Mouse (Mus musculus) heart, embryonic 16.5 days (tissue): ENCODE measurements around the gene Cbr1. TPM values are rescaled to one million over a fixed set of nuclear protein-coding genes. Genes with fewer than 3 reads are reported as not detected.

Experiments used
- ATAC-seq: fragments of 200-750 bp; cut with Nextera tagmentation; replicated peaks from 2 replicates; pipeline ENCODE4 v1.8.0; 2017; ENCODE audit warnings: moderate number of reproducible peaks; ENCODE audit not compliant: insufficient read depth, low FRiP score; ENCODE audit errors: extremely low read depth
- H3K27ac ChIP-seq: fragments of 300-500 bp; sonication (generic); 2 replicates; pipeline ENCODE4 v1.5.1; 2014; ENCODE audit warnings: mild to moderate bottlenecking, low read length, control low read depth, moderate library complexity
- H3K27me3 ChIP-seq: fragments of 300-500 bp; sonication (generic); 2 replicates; pipeline ENCODE4 v1.6.1; 2014; ENCODE audit warnings: low read length, mixed read lengths; ENCODE audit not compliant: control insufficient read depth, insufficient read depth
- H3K36me3 ChIP-seq: fragments of 300-500 bp; sonication (generic); 2 replicates; pipeline ENCODE4 v1.6.1; 2014; ENCODE audit not compliant: control insufficient read depth, insufficient read depth
- H3K4me1 ChIP-seq: fragments of 300-500 bp; sonication (generic); 2 replicates; pipeline ENCODE4 v1.6.1; 2014; ENCODE audit warnings: low read length, mixed read lengths; ENCODE audit not compliant: control insufficient read depth, insufficient read depth
- H3K4me2 ChIP-seq: fragments of 300-500 bp; sonication (generic); 2 replicates; pipeline ENCODE4 v1.6.1; 2014; ENCODE audit warnings: low read depth, mild to moderate bottlenecking, control low read depth, low read length
- H3K4me3 ChIP-seq: fragments of 300-500 bp; sonication (generic); 2 replicates; pipeline ENCODE4 v1.5.1; 2014; ENCODE audit warnings: mild to moderate bottlenecking, control low read depth, low read length
- H3K9ac ChIP-seq: fragments of 300-500 bp; sonication (generic); 2 replicates; pipeline ENCODE4 v1.6.1; 2014; ENCODE audit warnings: low read length, control low read depth
- H3K9me3 ChIP-seq: fragments of 300-500 bp; sonication (generic); replicated peaks from 2 replicates; pipeline ENCODE4 v1.6.1; 2016; ENCODE audit warnings: low read length; ENCODE audit not compliant: control insufficient read depth
- WGBS: fragments of 180-500 bp; shearing (Covaris S2); extraction: QIAGEN DNeasy Blood & Tissue Kit; methylation state at CpG from one replicate; pipeline ENCODE4 v1.1.7; 2014; 5-methylcytosine and 5-hydroxymethylcytosine counted together
- polyA plus RNA-seq: library from polyadenylated mRNA; unstranded; fragments of >200 nt; fragmentation: Nextera tagmentation; extraction: Ambion mirVana; gene quantifications from 2 replicates; pipeline ENCODE4 v1.2.1, GENCODE M21; 2015

The Cbr1 gene
- 57.8 and 60.2 TPM in 2 replicates for polyA plus RNA-seq

DNA sequence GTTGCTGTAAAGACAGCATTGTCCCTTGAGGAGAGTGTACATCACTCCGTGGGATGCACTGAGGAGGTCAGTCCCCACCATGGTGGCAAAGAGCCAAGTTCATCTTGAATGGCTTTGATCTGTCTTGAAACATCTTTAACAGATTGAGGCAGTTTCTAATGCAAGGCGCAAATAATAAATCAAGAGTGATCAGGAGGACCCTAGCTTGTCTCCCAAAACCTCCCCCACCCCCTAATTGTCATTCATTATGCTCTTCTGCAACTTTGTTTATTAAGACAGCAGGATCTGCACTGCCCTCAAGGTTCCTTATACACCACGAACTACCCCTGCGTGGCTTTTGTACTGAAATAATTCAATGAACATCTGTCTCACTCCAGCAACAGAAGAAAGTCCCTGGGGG, at the start of gene Cbr1:
Gene Cbr1, plus strand, starts transcription at position 301 of the 400 bp plus-strand sequence.
- H3K36me3 ChIP-seq, result no peaks in the 10 kb centered on the region

DNA sequence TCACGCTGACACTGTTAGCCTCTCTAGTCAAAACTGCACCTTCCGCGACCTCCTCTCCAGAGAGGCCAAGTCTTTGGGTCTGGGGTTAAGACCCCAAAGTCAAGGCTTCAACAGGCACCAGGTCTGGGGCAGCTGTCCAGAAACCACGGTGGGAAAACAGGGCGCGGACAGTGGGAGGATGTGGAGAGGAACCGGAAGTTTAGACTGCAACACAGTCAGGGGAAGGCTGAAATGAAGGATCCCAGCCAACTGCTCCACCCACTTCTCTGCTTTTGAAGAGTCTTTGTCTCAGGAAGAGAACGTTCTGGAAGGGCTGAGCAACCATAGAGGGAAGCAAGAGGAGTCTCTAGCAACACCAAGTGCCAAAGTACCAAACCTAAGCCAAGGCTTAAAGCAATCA, 48.0 kb upstream of the Cbr1 start:
- no peak overlapping the region for H3K4me3 ChIP-seq
- H3K4me1 ChIP-seq, result no peaks in the 10 kb centered on the region
- no peak overlapping the region for H3K27ac ChIP-seq
- WGBS, result 56% methylated on average over 8 of the region's 8 CpGs
- no peaks in the 10 kb centered on the region for H3K36me3 ChIP-seq
- ATAC-seq, result no peak
- no peak overlapping the region for H3K9ac ChIP-seq
- no peaks in the 10 kb centered on the region for H3K27me3 ChIP-seq
- H3K9me3 ChIP-seq, result no peaks in the 10 kb centered on the region; the same call in 1 of the 2 replicates
- H3K4me2 ChIP-seq, result no peak overlapping the region

More for the DNA sequence above, at the start of gene Cbr1:
- H3K27me3 ChIP-seq, result no peaks in the 10 kb centered on the region
- no peaks in the 10 kb centered on the region for H3K9me3 ChIP-seq
- peak within 1 kb of the TSS; percentile 78 for H3K4me3 ChIP-seq
- peak within 1 kb of the TSS; percentile 85 for H3K9ac ChIP-seq
- peak within 1 kb of the TSS; percentile 96 for H3K4me2 ChIP-seq
- H3K27ac ChIP-seq, result no peak within 1 kb of the TSS
- peaks cover 9% of the 10 kb centered on the region for H3K4me1 ChIP-seq
- 73% methylated on average over 4 of the region's 4 CpGs for WGBS
- no peak for ATAC-seq

DNA sequence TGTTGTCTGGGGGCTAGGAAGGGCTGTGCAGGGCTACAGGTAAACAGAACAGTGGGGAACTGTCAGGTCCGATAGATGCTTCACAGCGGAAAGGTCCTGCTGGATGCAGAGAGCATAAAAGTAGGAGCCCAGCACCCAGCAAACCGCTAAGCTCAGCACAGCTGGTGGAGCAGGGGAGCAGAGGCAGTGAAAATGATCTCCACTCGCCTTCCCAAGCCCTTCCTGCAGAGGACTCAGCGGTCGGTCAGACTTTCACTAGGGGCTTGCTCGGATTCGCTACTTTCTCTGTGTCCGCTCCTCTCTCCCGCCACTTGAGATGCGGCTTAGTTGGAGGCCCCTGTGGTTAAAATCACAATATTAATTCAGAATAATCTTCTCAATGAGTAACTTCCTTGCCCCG, 47.2 kb upstream of the Cbr1 start:
- no peak for ATAC-seq
- no peak overlapping the region for H3K4me2 ChIP-seq
- no peak overlapping the region for H3K4me3 ChIP-seq
- no peaks in the 10 kb centered on the region for H3K36me3 ChIP-seq
- H3K27ac ChIP-seq, result no peak overlapping the region
- H3K27me3 ChIP-seq, result no peaks in the 10 kb centered on the region
- H3K4me1 ChIP-seq, result no peaks in the 10 kb centered on the region
- H3K9me3 ChIP-seq, result no peaks in the 10 kb centered on the region; the same call in 1 of the 2 replicates
- H3K9ac ChIP-seq, result no peak overlapping the region
- 28% methylated on average over 12 of the region's 12 CpGs for WGBS

DNA sequence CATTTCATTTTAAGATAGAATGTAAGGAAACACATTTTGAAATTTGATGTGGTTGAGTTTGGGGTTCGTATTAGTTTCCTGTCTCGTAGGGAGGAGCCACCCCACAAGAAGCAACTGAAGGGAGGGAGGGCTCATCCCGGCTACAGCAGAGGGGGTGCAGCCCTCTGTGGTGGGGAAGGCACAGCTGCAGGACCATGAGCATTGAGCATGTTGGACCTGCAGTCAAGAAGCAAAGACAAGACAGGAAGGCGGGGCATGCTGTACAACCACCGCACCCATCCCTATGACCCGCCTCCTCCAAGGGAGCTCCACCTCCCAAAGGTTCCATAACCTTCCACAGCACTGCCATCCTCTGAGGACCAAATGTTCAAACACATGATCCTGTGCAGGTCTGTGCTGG, 33.3 kb upstream of the Cbr1 start:
- 82% methylated on average over 6 of the region's 6 CpGs for WGBS
- Histone ChIP-seq H3K9ac (no peak overlapping the region), H3K4me2 (no peak overlapping the region), H3K27ac (no peak overlapping the region), H3K9me3 (no peaks in the 10 kb centered on the region), H3K27me3 (no peaks in the 10 kb centered on the region), H3K36me3 (no peaks in the 10 kb centered on the region), H3K4me1 (peaks cover 2% of the 10 kb centered on the region; the same call in 1 of the 2 replicates), H3K4me3 (no peak overlapping the region)
- 0 out of 2 replicates have a peak, but pooled peaks have one; percentile 33 for ATAC-seq

DNA sequence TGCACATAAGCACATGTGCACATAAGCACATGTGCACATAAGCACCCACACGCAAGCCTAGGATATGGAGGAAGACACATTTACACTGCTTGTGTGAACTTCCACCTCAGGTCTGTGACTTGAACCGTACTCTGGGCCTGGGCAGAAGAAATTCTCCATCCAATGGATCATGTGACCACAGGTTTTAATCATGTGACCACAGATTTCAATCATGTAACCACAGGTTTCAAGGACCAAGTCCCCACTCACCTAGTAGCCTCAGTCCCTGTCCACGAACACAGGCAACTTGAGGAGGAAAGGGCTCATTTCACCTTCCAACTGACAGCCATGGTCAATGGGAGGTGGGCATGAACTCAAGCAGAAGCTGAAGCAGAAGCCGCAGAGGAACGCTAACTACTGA, 32.2 kb upstream of the Cbr1 start:
- peaks cover 2% of the 10 kb centered on the region; the same call in 1 of the 2 replicates for H3K4me1 ChIP-seq
- H3K9ac ChIP-seq, result no peak overlapping the region
- no peak overlapping the region for H3K4me2 ChIP-seq
- no peaks in the 10 kb centered on the region for H3K27me3 ChIP-seq
- H3K27ac ChIP-seq, result no peak overlapping the region
- no peaks in the 10 kb centered on the region for H3K36me3 ChIP-seq
- no peak for ATAC-seq
- H3K4me3 ChIP-seq, result no peak overlapping the region
- WGBS, result 94% methylated on average over 5 of the region's 5 CpGs
- H3K9me3 ChIP-seq, result no peaks in the 10 kb centered on the region

DNA sequence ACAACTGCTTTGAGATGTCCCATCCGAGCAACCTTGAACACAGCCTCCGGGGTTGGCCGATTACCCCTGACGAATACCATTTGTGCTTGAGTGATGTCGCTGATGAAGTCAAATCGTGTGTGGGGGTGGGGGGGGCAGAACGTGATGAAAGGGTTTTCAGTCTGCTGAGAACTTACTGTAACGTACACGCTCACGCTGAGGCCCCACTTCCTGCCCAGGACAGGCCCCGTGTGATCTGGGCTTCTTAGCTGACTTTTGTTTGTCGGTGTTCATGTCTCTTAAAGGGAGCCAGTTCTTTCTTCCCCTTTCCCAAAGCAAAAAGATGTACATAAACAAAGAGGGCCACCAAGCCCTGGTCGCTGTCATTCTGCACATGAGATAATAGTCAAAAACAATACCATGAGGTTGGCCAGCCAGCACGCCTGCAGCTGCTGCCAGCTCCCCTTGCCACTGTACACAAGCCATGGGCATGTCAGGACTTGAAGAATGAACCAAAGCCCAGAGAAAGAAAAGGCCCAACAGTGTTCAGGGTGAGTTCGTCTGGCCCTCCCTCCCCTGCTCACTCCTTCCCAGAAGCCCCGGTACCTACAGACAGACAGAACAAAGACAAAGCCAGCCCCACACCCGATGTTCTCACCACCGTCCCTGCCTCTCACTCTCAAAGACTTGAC, 31.0 kb upstream of the Cbr1 start:
- Histone ChIP-seq H3K27ac (peak overlapping the region; percentile 1; the same call in 1 of the 2 replicates), H3K27me3 (no peaks in the 10 kb centered on the region), H3K9me3 (no peaks in the 10 kb centered on the region), H3K4me2 (no peak overlapping the region), H3K36me3 (no peaks in the 10 kb centered on the region), H3K4me3 (no peak overlapping the region), H3K4me1 (peaks cover 2% of the 10 kb centered on the region; the same call in 1 of the 2 replicates), H3K9ac (no peak overlapping the region)
- ATAC-seq, result peak; percentile 46; the same call in 1 of the 2 replicates
- 39% methylated on average over 18 of the region's 18 CpGs for WGBS

DNA sequence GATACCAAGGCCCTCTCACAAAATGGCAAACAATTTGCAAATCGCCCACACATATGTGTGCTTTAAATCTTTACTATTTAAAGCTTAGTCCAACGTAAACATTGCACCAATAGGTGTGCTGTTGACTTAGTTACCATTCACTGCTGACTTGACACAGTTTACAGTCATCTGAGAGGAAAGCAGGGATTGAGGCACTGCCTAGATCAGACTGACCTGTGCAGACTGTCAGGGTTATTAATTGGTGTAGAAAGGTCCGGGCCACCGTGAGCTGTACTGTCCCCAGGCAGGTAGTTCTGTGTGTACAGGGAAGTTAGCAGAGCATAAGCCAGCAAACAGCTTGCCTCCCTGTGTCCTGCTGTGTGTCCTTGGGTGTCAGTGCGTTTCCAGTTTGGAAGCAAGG, 30.1 kb upstream of the Cbr1 start:
- Histone ChIP-seq H3K4me3 (no peak overlapping the region), H3K36me3 (no peaks in the 10 kb centered on the region), H3K27me3 (no peaks in the 10 kb centered on the region), H3K4me2 (no peak overlapping the region), H3K27ac (no peak overlapping the region), H3K9me3 (no peaks in the 10 kb centered on the region), H3K9ac (no peak overlapping the region), H3K4me1 (peaks cover 2% of the 10 kb centered on the region; the same call in 1 of the 2 replicates)
- ATAC-seq, result no peak
- 77% methylated on average over 5 of the region's 5 CpGs for WGBS

DNA sequence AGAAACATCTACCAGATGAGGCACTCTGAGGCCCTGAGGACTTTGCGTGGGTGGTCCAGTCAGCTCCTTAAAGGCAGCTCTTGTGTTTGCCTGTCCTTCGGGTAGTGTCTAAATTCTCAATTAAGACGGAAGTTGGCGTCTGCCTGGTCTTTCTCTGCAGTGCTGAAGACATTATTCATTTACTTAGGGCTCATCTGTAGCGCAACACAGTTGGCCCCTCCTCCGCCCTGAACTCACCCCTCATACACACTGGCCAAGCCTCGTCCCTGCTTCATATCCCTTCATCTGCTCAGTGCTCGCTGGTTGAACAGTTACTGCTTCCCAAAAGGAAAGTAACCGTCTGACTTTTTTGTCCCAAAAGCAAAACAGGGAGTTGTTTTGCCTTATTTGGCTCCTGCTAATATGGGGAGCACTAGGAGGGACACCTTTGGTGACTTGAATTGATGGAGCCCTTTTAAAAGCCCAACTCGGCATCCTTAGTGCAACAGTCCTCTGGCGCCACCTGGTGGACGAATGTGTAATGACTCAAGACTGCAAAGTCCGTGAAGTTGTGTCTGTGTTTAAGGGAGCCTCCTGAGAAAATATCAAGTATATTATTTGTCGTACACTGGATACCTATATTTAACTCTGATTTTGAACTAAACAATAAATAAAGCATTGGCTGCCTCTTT, 29.1 kb upstream of the Cbr1 start:
- Histone ChIP-seq H3K9ac (no peak overlapping the region), H3K9me3 (no peaks in the 10 kb centered on the region), H3K4me1 (peaks cover 4% of the 10 kb centered on the region; the same call in 1 of the 2 replicates), H3K27me3 (no peaks in the 10 kb centered on the region), H3K36me3 (no peaks in the 10 kb centered on the region), H3K4me2 (peak overlapping the region; percentile 25; the same call in 1 of the 2 replicates), H3K4me3 (no peak overlapping the region), H3K27ac (no peak overlapping the region)
- ATAC-seq, result no peak
- WGBS, result 34% methylated on average over 14 of the region's 14 CpGs

DNA sequence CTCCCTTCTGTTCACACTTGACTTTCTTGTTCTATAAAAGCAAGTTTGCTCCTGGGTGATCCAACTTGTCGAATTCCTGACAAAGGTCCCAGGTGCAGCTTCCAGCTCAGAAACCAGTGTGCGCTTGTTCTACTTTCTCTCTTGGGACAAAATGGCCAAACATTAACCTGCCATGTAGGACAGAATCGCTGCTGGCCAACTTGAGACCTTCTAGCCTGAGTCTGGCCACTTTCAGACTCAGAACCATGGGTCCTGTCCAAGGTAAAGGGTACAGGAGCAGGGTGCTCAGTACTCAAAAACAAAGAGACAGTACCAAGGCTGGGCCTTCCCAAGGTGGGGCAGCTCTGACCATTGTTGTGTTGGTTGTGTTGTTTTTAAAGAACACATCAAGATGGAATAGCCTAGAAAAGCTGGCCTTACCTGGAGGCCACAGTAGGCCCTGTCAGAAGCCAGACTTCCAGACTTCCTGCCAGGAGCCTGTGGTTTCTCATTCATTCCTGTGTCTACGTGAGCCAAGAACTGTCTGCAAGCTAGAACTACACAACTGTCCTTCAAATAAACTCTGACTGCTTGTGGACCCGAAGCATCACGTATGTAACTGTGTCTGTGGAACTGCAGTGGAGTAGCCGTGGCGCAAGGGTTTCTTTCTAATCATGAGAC, 27.2 kb upstream of the Cbr1 start:
- no peaks in the 10 kb centered on the region for H3K9me3 ChIP-seq
- no peak overlapping the region for H3K9ac ChIP-seq
- 75% methylated on average over 8 of the region's 8 CpGs for WGBS
- H3K27ac ChIP-seq, result no peak overlapping the region
- no peak overlapping the region for H3K4me3 ChIP-seq
- no peak overlapping the region for H3K4me2 ChIP-seq
- no peak for ATAC-seq
- no peaks in the 10 kb centered on the region for H3K36me3 ChIP-seq
- H3K27me3 ChIP-seq, result no peaks in the 10 kb centered on the region
- peaks cover 4% of the 10 kb centered on the region; the same call in 1 of the 2 replicates for H3K4me1 ChIP-seq
